Mouse (Mus musculus) midbrain, embryonic 14.5 days (tissue): ENCODE measurements at regions not wholly inside any gene's neighbourhood (a gene's known extent, or its start where the extent isn't known, plus 50 kb on each side); places are given as distances from the start of the nearest gene placed in this dataset.

Experiments used
- ATAC-seq: fragments of 200-750 bp; cut with Nextera tagmentation; 2 replicates; pipeline ENCODE4 v1.8.0; 2017; ENCODE audit warnings: moderate number of reproducible peaks, moderate library complexity; ENCODE audit not compliant: low FRiP score, low TSS enrichment
- DNase-seq: peaks from one replicate; pipeline ENCODE4 v3.0.0-alpha.2; 2015
- H3K27ac ChIP-seq: fragments of 300-500 bp; sonication (generic); replicated peaks from 2 replicates; pipeline ENCODE4 v1.5.1; 2014; ENCODE audit warnings: mild to moderate bottlenecking, low read depth, low read length, moderate library complexity
- H3K27me3 ChIP-seq: fragments of 300-500 bp; sonication (generic); 2 replicates; pipeline ENCODE4 v1.6.1; 2014; ENCODE audit warnings: low read length, control low read depth, mixed read lengths; ENCODE audit not compliant: control insufficient read depth, insufficient read depth
- H3K36me3 ChIP-seq: fragments of 300-500 bp; sonication (generic); 2 replicates; pipeline ENCODE4 v1.6.1; 2014; ENCODE audit warnings: low read length, control low read depth; ENCODE audit not compliant: control insufficient read depth, insufficient read depth
- H3K4me1 ChIP-seq: fragments of 300-500 bp; sonication (generic); 2 replicates; pipeline ENCODE4 v1.6.1; 2014; ENCODE audit warnings: mild to moderate bottlenecking, antibody characterized with exemption, low read length, control low read depth; ENCODE audit not compliant: control insufficient read depth, insufficient read depth
- H3K4me2 ChIP-seq: fragments of 300-500 bp; sonication (generic); 2 replicates; pipeline ENCODE4 v1.6.1; 2014; ENCODE audit warnings: mild to moderate bottlenecking, low read length, moderate library complexity
- H3K4me3 ChIP-seq: fragments of 300-500 bp; sonication (generic); replicated peaks from 2 replicates; pipeline ENCODE4 v1.5.1; 2014; ENCODE audit warnings: low read depth, low read length
- H3K9ac ChIP-seq: fragments of 300-500 bp; sonication (generic); replicated peaks from 2 replicates; pipeline ENCODE4 v1.6.1; 2014; ENCODE audit warnings: mild to moderate bottlenecking, low read length, moderate library complexity
- H3K9me3 ChIP-seq: fragments of 300-500 bp; sonication (generic); 2 replicates; pipeline ENCODE4 v1.6.1; 2016; ENCODE audit warnings: low read length, control low read depth, mixed read lengths; ENCODE audit not compliant: control insufficient read depth
- WGBS: fragments of 180-500 bp; shearing (Covaris S2); extraction: QIAGEN DNeasy Blood & Tissue Kit; methylation state at CpG from one replicate; pipeline ENCODE4 v1.1.7; 2014; 5-methylcytosine and 5-hydroxymethylcytosine counted together

- peak; percentile 3 for DNase-seq
- Histone ChIP-seq H3K9me3 (no peaks in the 10 kb centered on the region), H3K4me3 (no peak overlapping the region), H3K27me3 (no peaks in the 10 kb centered on the region), H3K9ac (no peak overlapping the region), H3K27ac (no peak overlapping the region), H3K4me1 (0 out of 2 replicates have a peak, but pooled peaks cover 4% of the 10 kb centered on the region), H3K4me2 (no peak overlapping the region), H3K36me3 (no peaks in the 10 kb centered on the region)
- 19% methylated on average over 7 of the region's 7 CpGs for WGBS
- no peak for ATAC-seq
These were observed 139.2 kb upstream of the Nr2f2 start for GRCm38 (mm10) chr7:70505671-70506181.

- no peaks in the 10 kb centered on the region for H3K9me3 ChIP-seq
- H3K9ac ChIP-seq: no peak overlapping the region
- ATAC-seq (no peak), DNase-seq (no peak)
- no peak overlapping the region for H3K4me3 ChIP-seq
- H3K27ac ChIP-seq: no peak overlapping the region
- H3K4me2 ChIP-seq: no peak overlapping the region
- 91% methylated on average over 4 of the region's 4 CpGs for WGBS
- no peaks in the 10 kb centered on the region for H3K36me3 ChIP-seq
- H3K27me3 ChIP-seq: no peaks in the 10 kb centered on the region
- H3K4me1 ChIP-seq: 0 out of 2 replicates have a peak, but pooled peaks cover 4% of the 10 kb centered on the region
These were observed 135.3 kb upstream of the Nr2f2 start for GRCm38 (mm10) chr7:70501821-70502220.

GRCm38 (mm10) chr7:70496541-70497154 lies 130.1 kb upstream of the Nr2f2 start:
- Histone ChIP-seq H3K4me1 (no peaks in the 10 kb centered on the region), H3K9ac (no peak overlapping the region), H3K4me3 (no peak overlapping the region), H3K9me3 (no peaks in the 10 kb centered on the region), H3K36me3 (no peaks in the 10 kb centered on the region), H3K27me3 (no peaks in the 10 kb centered on the region), H3K4me2 (no peak overlapping the region), H3K27ac (no peak overlapping the region)
- ATAC-seq (no peak), DNase-seq (no peak)
- WGBS: 62% methylated on average over 8 of the region's 8 CpGs

- ATAC-seq: no peak
These were observed 117.7 kb upstream of the Nr2f2 start for GRCm38 (mm10) chr7:70484201-70484600.

GRCm38 (mm10) chr7:70483536-70483935 lies 117.0 kb upstream of the Nr2f2 start:
- no peak overlapping the region for H3K4me2 ChIP-seq
- no peaks in the 10 kb centered on the region for H3K36me3 ChIP-seq
- H3K9ac ChIP-seq: no peak overlapping the region
- H3K9me3 ChIP-seq: no peaks in the 10 kb centered on the region
- 91% methylated on average over 3 of the region's 3 CpGs for WGBS
- DNase-seq: no peak
- no peaks in the 10 kb centered on the region for H3K4me1 ChIP-seq
- no peak for ATAC-seq
- no peaks in the 10 kb centered on the region for H3K27me3 ChIP-seq
- H3K4me3 ChIP-seq: no peak overlapping the region
- H3K27ac ChIP-seq: no peak overlapping the region

More at GRCm38 (mm10) chr7:70484201-70484600, 117.7 kb upstream of the Nr2f2 start:
- Histone ChIP-seq H3K9me3 (no peaks in the 10 kb centered on the region), H3K9ac (no peak overlapping the region), H3K27me3 (no peaks in the 10 kb centered on the region), H3K4me1 (no peaks in the 10 kb centered on the region), H3K4me2 (no peak overlapping the region), H3K4me3 (no peak overlapping the region), H3K36me3 (no peaks in the 10 kb centered on the region), H3K27ac (no peak overlapping the region)
- no peak for DNase-seq
- WGBS: 98% methylated on average over 2 of the region's 2 CpGs

GRCm38 (mm10) chr7:70481880-70482279 lies 115.3 kb upstream of the Nr2f2 start:
- H3K4me3 ChIP-seq: no peak overlapping the region
- H3K9ac ChIP-seq: no peak overlapping the region
- DNase-seq (no peak), ATAC-seq (no peak)
- H3K36me3 ChIP-seq: no peaks in the 10 kb centered on the region
- no peaks in the 10 kb centered on the region for H3K27me3 ChIP-seq
- no peak overlapping the region for H3K27ac ChIP-seq
- no peaks in the 10 kb centered on the region for H3K9me3 ChIP-seq
- H3K4me1 ChIP-seq: no peaks in the 10 kb centered on the region
- H3K4me2 ChIP-seq: no peak overlapping the region
- WGBS: 95% methylated on average over 10 of the region's 10 CpGs

- no peak overlapping the region for H3K27ac ChIP-seq
- H3K4me1 ChIP-seq: no peaks in the 10 kb centered on the region
- H3K4me3 ChIP-seq: no peak overlapping the region
- no peaks in the 10 kb centered on the region for H3K27me3 ChIP-seq
- H3K9me3 ChIP-seq: no peaks in the 10 kb centered on the region
- DNase-seq (no peak), ATAC-seq (no peak)
- H3K36me3 ChIP-seq: no peaks in the 10 kb centered on the region
- 88% methylated on average over 4 of the region's 4 CpGs for WGBS
- H3K9ac ChIP-seq: no peak overlapping the region
- H3K4me2 ChIP-seq: no peak overlapping the region
These were observed 106.3 kb upstream of the Nr2f2 start for GRCm38 (mm10) chr7:70472786-70473185.

- no peak overlapping the region for H3K9ac ChIP-seq
- H3K9me3 ChIP-seq: no peaks in the 10 kb centered on the region
- H3K27ac ChIP-seq: no peak overlapping the region
- WGBS: 93% methylated on average over 2 of the region's 2 CpGs
- no peaks in the 10 kb centered on the region for H3K4me1 ChIP-seq
- H3K27me3 ChIP-seq: no peaks in the 10 kb centered on the region
- H3K4me2 ChIP-seq: no peak overlapping the region
- no peak overlapping the region for H3K4me3 ChIP-seq
- ATAC-seq: no peak
- H3K36me3 ChIP-seq: no peaks in the 10 kb centered on the region
- no peak for DNase-seq
These were observed 104.0 kb upstream of the Nr2f2 start for GRCm38 (mm10) chr7:70470557-70470956.

GRCm38 (mm10) chr7:70462131-70462530 lies 95.6 kb upstream of the Nr2f2 start:
- Histone ChIP-seq H3K4me3 (no peak overlapping the region), H3K4me2 (no peak overlapping the region), H3K4me1 (no peaks in the 10 kb centered on the region), H3K27me3 (no peaks in the 10 kb centered on the region), H3K9ac (no peak overlapping the region), H3K36me3 (no peaks in the 10 kb centered on the region), H3K27ac (no peak overlapping the region), H3K9me3 (no peaks in the 10 kb centered on the region)
- no peak for DNase-seq
- no peak for ATAC-seq
- 94% methylated on average over 4 of the region's 4 CpGs for WGBS
